Mouse (Mus musculus): ENCODE results near the gene B020004J07Rik. TPM values are rescaled to one million over a fixed set of nuclear protein-coding genes. Genes with fewer than 3 reads are reported as not detected.
"Not testable (repeated sequence)": the region's sequence is repeated elsewhere in the genome, so short reads cannot be mapped to it uniquely, and the experiment has no call there.

Gene B020004J07Rik
- polyA plus RNA-seq (2012; rRNA removed): not detected in 2 replicates

- WGBS: 93% methylated on average over 4 of the region's 4 CpGs
- H3K4me3 ChIP-seq (replicated peaks; ENCODE audit: extremely low read depth, low read depth, low read length); H3K4me1 ChIP-seq (ENCODE audit: control insufficient read depth, insufficient read depth, low read length); DNase-seq: not testable (repeated sequence)
Measured at GRCm38 (mm10) chr4:101843923-101844322, at the start of gene B020004J07Rik. TSS of gene B020004J07Rik (minus strand) at chr4:101844023.

GRCm38 (mm10) chr4:101889377-101889776 is 45.6 kb upstream of the B020004J07Rik start:
- TF ChIP-seq POLR2A (IDR thresholded peaks at IDR 0.05; ENCODE audit: borderline replicate concordance, extremely low read depth, low read depth, low read length) (no peak), CTCF (IDR thresholded peaks at IDR 0.05; ENCODE audit: insufficient read depth, low read length) (no peak)
- DNase-seq: no peak
- no peaks in the 10 kb centered on the region for H3K4me1 ChIP-seq (ENCODE audit: control insufficient read depth, insufficient read depth, low read length)
- no peak overlapping the region for H3K4me3 ChIP-seq (replicated peaks; ENCODE audit: extremely low read depth, low read depth, low read length)

- no peak overlapping the region for H3K4me3 ChIP-seq (replicated peaks; ENCODE audit: extremely low read depth, low read depth, low read length)
- 30% methylated on average over 3 of the region's 3 CpGs for WGBS
- no peak for DNase-seq
- no peaks in the 10 kb centered on the region for H3K4me1 ChIP-seq (ENCODE audit: control insufficient read depth, insufficient read depth, low read length)
- TF ChIP-seq POLR2A (IDR thresholded peaks at IDR 0.05; ENCODE audit: borderline replicate concordance, extremely low read depth, low read depth, low read length): no peak
- TF ChIP-seq CTCF (IDR thresholded peaks at IDR 0.05; ENCODE audit: insufficient read depth, low read length): no peak
Measured at GRCm38 (mm10) chr4:101883641-101884040, 39.8 kb upstream of the B020004J07Rik start.

- H3K4me1 ChIP-seq (ENCODE audit: control insufficient read depth, insufficient read depth, low read length); DNase-seq; H3K4me3 ChIP-seq (replicated peaks; ENCODE audit: extremely low read depth, low read depth, low read length): not testable (repeated sequence)
- 84% methylated on average over 15 of the region's 15 CpGs for WGBS
Measured at GRCm38 (mm10) chr4:101875687-101876086, 31.9 kb upstream of the B020004J07Rik start.

GRCm38 (mm10) chr4:101872031-101872430 is 28.2 kb upstream of the B020004J07Rik start:
- H3K4me1 ChIP-seq (ENCODE audit: control insufficient read depth, insufficient read depth, low read length); DNase-seq; H3K4me3 ChIP-seq (replicated peaks; ENCODE audit: extremely low read depth, low read depth, low read length): not testable (repeated sequence)
- WGBS: 61% methylated on average over 2 of the region's 2 CpGs

- H3K4me1 ChIP-seq (ENCODE audit: control insufficient read depth, insufficient read depth, low read length): no peaks in the 10 kb centered on the region
- WGBS: 82% methylated on average over 6 of the region's 6 CpGs
- no peak for DNase-seq
- H3K4me3 ChIP-seq (replicated peaks; ENCODE audit: extremely low read depth, low read depth, low read length): no peak overlapping the region
- TF ChIP-seq POLR2A (IDR thresholded peaks at IDR 0.05; ENCODE audit: borderline replicate concordance, extremely low read depth, low read depth, low read length): no peak
Measured at GRCm38 (mm10) chr4:101862289-101862688, 18.5 kb upstream of the B020004J07Rik start.

GRCm38 (mm10) chr4:101860873-101861272 is 17.1 kb upstream of the B020004J07Rik start:
- TF ChIP-seq POLR2A (IDR thresholded peaks at IDR 0.05; ENCODE audit: borderline replicate concordance, extremely low read depth, low read depth, low read length) (no peak), CTCF (IDR thresholded peaks at IDR 0.05; ENCODE audit: insufficient read depth, low read length) (0 out of 2 replicates have a peak, but pooled peaks have one; percentile 11)
- no peak for DNase-seq
- WGBS: 38% methylated on average over 6 of the region's 6 CpGs
- H3K4me1 ChIP-seq (ENCODE audit: control insufficient read depth, insufficient read depth, low read length): no peaks in the 10 kb centered on the region
- no peak overlapping the region for H3K4me3 ChIP-seq (replicated peaks; ENCODE audit: extremely low read depth, low read depth, low read length)

- Histone ChIP-seq H3K4me1 (ENCODE audit: control insufficient read depth, insufficient read depth, low read length) (no peaks in the 10 kb centered on the region), H3K4me3 (replicated peaks; ENCODE audit: extremely low read depth, low read depth, low read length) (no peak overlapping the region)
- WGBS: 63% methylated on average over 2 of the region's 2 CpGs
- DNase-seq: no peak
- no peak for TF ChIP-seq CTCF (IDR thresholded peaks at IDR 0.05; ENCODE audit: insufficient read depth, low read length)
- TF ChIP-seq POLR2A (IDR thresholded peaks at IDR 0.05; ENCODE audit: borderline replicate concordance, extremely low read depth, low read depth, low read length): no peak
Measured at GRCm38 (mm10) chr4:101850908-101851307, 7.1 kb upstream of the B020004J07Rik start.

Other genes starting within 250 kb of the B020004J07Rik start
- 81.5 and 107 TPM in 2 replicates for gene Leprot, start 196.3 kb downstream of the B020004J07Rik start, polyA plus RNA-seq (2012; rRNA removed)
- gene Lepr, start 126.6 kb downstream of the B020004J07Rik start, polyA plus RNA-seq (2012; rRNA removed): 8.6 and 13.6 TPM in 2 replicates
- not detected in 2 replicates for gene C130073F10Rik, start 49.8 kb upstream of the B020004J07Rik start, polyA plus RNA-seq (2012; rRNA removed)
- not detected in 2 replicates for gene Gm12800, start 65.1 kb upstream of the B020004J07Rik start, polyA plus RNA-seq (2012; rRNA removed)
- not detected in 2 replicates for gene Gm12794, start 96.4 kb upstream of the B020004J07Rik start, polyA plus RNA-seq (2012; rRNA removed)
- not detected in 2 replicates for gene Gm12790, start 137.0 kb upstream of the B020004J07Rik start, polyA plus RNA-seq (2012; rRNA removed)
- gene Gm12789, start 142.6 kb upstream of the B020004J07Rik start, polyA plus RNA-seq (2012; rRNA removed): not detected in 2 replicates
- gene Pde4b, start 243.5 kb upstream of the B020004J07Rik start, polyA plus RNA-seq (2012; rRNA removed): 19.9 and 23.1 TPM in 2 replicates

All from lung, adult 2 months (tissue).